Mouse (Mus musculus) forebrain, postnatal 0 days (tissue): ENCODE data around the gene Gm48552. TPM values are rescaled to one million over a fixed set of nuclear protein-coding genes. Genes with fewer than 3 reads are reported as not detected.

ENCODE experiments used
- ATAC-seq: fragments of 200-750 bp; cut with Nextera tagmentation; 2 replicates; pipeline ENCODE4 v1.8.0; 2017; ENCODE audit warnings: mild to moderate bottlenecking, moderate library complexity
- DNase-seq: peaks from one replicate; pipeline ENCODE4 v3.0.0-alpha.2; 2015
- H3K27ac ChIP-seq: fragments of 300-500 bp; sonication (generic); 2 replicates; pipeline ENCODE4 v1.5.1; 2014; ENCODE audit warnings: low read depth, mild to moderate bottlenecking, antibody characterized with exemption, low read length, moderate library complexity, mixed read lengths
- H3K27me3 ChIP-seq: fragments of 300-500 bp; sonication (generic); 2 replicates; pipeline ENCODE4 v1.6.1; 2014; ENCODE audit warnings: mild to moderate bottlenecking, low read length, mixed read lengths; ENCODE audit not compliant: insufficient read depth
- H3K36me3 ChIP-seq: fragments of 300-500 bp; sonication (generic); 2 replicates; pipeline ENCODE4 v1.6.1; 2014; ENCODE audit warnings: mild to moderate bottlenecking, moderate library complexity; ENCODE audit not compliant: insufficient read depth
- H3K4me1 ChIP-seq: fragments of 300-500 bp; sonication (generic); 2 replicates; pipeline ENCODE4 v1.6.1; 2014; ENCODE audit warnings: antibody characterized with exemption; ENCODE audit not compliant: insufficient read depth
- H3K4me2 ChIP-seq: fragments of 300-500 bp; sonication (generic); 2 replicates; pipeline ENCODE4 v1.6.1; 2014; ENCODE audit warnings: low read depth, mild to moderate bottlenecking, moderate library complexity
- H3K4me3 ChIP-seq: fragments of 300-500 bp; sonication (generic); 2 replicates; pipeline ENCODE4 v1.5.1; 2014; ENCODE audit warnings: low read depth, low read length, mixed read lengths
- H3K9ac ChIP-seq: fragments of 300-500 bp; sonication (generic); 2 replicates; pipeline ENCODE4 v1.6.1; 2014; ENCODE audit warnings: mild to moderate bottlenecking
- H3K9me3 ChIP-seq: fragments of 300-500 bp; sonication (generic); 2 replicates; pipeline ENCODE4 v1.6.1; 2016; ENCODE audit warnings: low read length
- CTCF ChIP-seq: sonication (generic); IDR thresholded peaks from 2 replicates; pipeline ENCODE4 v1.5.1; 2016; ENCODE audit warnings: antibody characterized with exemption, control low read depth, low read depth
- WGBS: fragments of 180-500 bp; shearing (Covaris S2); extraction: QIAGEN DNeasy Blood & Tissue Kit; methylation state at CpG from one replicate; pipeline ENCODE4 v1.1.7; 2014; 5-methylcytosine and 5-hydroxymethylcytosine counted together
- polyA plus RNA-seq: library from polyadenylated mRNA; unstranded; fragments of >200 nt; fragmentation: Nextera tagmentation; extraction: Ambion mirVana; gene quantifications from 2 replicates; pipeline ENCODE4 v1.2.1, GENCODE M21; 2015
- total RNA-seq: library from RNA; depleted of rRNA; stranded (reverse); fragments of >200 nt; gene quantifications from 2 replicates; pipeline ENCODE4 v1.2.3, GENCODE M21; 2014

The Gm48552 gene
- total and polyA plus RNA-seq, 2 experiments from 2014 or later: 3.7 to 16.6 TPM

DNA sequence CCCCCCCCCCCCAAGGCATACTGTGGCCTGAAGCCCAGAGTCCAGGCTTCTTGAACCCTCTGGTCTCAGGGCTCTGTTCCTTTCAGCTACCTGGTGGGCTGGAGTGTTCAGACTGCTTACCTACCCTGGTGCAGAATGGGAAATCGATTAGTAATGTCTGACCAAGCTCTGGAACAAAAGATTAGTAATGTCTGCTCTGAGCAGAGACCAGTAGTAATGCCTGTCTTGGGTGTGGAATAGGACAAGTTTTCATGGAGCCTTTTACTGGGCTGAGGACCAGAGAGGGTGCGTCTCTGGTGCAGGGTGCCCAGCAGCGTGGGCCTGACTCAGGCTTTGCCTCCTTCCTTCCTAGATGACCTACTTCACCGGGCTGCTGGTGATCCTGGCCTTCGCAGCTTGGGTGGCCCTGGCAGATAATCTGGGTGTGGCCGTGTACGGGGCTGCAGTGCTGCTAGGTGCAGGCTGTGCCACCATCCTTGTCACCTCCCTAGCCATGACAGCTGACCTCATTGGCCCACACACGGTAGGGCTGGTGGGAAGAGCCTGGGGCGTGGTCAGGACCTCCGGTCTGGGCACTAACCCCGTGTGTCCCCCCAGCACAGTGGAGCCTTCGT is 26.4 kb upstream of the Gm48552 start:
- H3K4me3 ChIP-seq: no peak overlapping the region
- H3K9ac ChIP-seq: no peak overlapping the region
- peaks cover 12% of the 10 kb centered on the region for H3K4me1 ChIP-seq
- TF ChIP-seq CTCF: no peak
- WGBS: 81% methylated on average over 12 of the region's 12 CpGs
- ATAC-seq: no peak
- no peak for DNase-seq
- H3K9me3 ChIP-seq: no peaks in the 10 kb centered on the region
- no peak overlapping the region for H3K4me2 ChIP-seq
- peaks cover 20% of the 10 kb centered on the region for H3K36me3 ChIP-seq
- 0 out of 2 replicates have a peak, but pooled peaks cover 7% of the 10 kb centered on the region for H3K27me3 ChIP-seq
- no peak overlapping the region for H3K27ac ChIP-seq

DNA sequence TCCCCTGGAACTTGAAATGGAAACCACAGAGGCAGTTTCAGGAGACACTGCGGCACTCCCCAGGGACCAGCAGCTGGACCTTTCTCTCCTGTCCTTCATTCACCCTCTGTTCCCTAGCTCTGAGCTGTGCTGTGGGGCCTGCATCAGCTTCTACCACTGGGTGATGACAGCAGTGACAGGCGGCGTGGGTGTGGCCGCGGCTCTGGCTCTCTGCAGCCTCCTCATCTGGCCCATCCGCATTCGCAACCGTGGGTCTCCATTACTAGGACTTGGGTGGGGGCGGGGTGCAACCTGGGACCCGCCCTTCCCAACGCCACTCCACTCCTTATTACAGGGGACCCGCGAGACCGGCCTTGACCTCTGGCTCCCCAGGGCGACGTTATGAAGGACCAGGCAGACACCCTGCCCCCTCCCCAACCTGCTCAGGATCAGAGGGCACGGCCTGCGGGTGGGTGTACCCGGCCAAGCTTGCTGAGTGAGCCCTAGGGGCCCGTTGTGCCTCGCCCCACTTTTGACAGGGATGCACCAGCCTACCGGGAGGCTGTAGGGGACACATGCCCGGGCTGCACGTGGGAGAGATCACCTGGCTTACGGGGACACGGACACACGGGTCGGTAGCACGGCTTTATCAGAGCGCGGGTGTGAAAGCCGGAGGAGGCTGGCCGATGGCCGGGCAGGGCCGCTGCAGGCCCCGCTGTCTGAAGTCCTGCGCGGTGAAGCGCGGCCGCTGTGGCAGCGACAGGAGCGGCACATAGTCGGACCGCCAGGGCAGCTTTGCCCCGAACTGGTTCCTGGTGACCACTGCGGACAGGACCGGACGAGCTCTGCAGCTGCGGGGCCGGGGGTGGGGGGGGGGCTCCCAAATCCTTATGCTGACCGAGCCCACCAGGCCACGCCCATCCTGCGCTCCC is 25.1 kb upstream of the Gm48552 start:
- TF ChIP-seq CTCF: no peak
- Histone ChIP-seq H3K27me3 (0 out of 2 replicates have a peak, but pooled peaks cover 7% of the 10 kb centered on the region), H3K4me3 (no peak overlapping the region; the same call in 1 of the 2 replicates), H3K27ac (no peak overlapping the region), H3K9me3 (no peaks in the 10 kb centered on the region), H3K4me2 (peak overlapping the region; percentile 30), H3K9ac (no peak overlapping the region; the same call in 1 of the 2 replicates), H3K4me1 (0 out of 2 replicates have a peak, but pooled peaks cover 4% of the 10 kb centered on the region), H3K36me3 (peaks cover 32% of the 10 kb centered on the region)
- ATAC-seq (no peak), DNase-seq (no peak)
- 17% methylated on average over 54 of the region's 54 CpGs for whole genome bisulfite sequencing

DNA sequence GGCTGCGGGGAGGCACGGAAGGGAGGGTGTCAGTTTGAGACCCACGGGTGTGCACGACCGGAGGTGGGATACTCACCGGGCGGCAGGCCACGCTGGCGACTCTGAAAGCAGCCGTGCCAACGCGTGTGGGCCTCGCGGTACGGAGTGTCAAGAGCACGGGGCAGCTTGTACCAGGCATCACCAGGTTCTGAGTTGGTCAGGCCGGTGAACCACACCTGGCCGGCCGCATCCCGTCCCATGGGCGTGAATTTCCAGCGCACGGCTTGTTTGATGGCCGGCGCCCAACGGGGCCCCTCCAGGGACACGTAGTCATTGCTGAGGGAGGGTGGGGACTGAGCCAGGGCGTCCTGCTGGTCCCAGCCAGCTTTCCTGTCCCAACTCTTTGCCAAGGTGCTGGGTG is 24.1 kb upstream of the Gm48552 start:
- peak overlapping the region; percentile 30 for H3K4me2 ChIP-seq
- 9% methylated on average over 28 of the region's 28 CpGs for WGBS
- ATAC-seq: no peak
- no peak overlapping the region for H3K27ac ChIP-seq
- 0 out of 2 replicates have a peak, but pooled peaks cover 7% of the 10 kb centered on the region for H3K27me3 ChIP-seq
- TF ChIP-seq CTCF: no peak
- no peaks in the 10 kb centered on the region for H3K9me3 ChIP-seq
- DNase-seq: no peak
- H3K4me1 ChIP-seq: 0 out of 2 replicates have a peak, but pooled peaks cover 4% of the 10 kb centered on the region
- H3K4me3 ChIP-seq: no peak overlapping the region
- peaks cover 42% of the 10 kb centered on the region for H3K36me3 ChIP-seq
- H3K9ac ChIP-seq: 0 out of 2 replicates have a peak overlapping the region, but pooled peaks have one; percentile 6

DNA sequence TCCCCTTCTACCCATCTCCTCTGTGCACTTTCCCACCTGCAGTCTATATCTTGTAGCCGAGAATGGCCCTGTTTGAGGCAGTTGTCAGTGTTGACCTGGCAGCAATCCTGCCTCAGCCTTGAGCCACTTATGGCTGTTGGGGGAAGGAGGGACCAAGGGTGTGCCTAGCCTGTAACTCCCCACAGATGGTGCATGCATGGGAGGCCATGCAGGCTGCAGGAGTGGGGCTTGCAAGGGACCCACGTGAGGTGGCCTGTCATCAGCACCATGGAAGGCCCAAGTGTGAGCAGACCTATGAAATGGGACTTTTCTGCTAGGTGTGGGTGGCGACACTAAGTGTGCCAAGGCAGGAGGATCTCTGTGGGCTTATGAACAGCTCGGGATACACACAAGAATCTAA is 23.7 kb upstream of the Gm48552 start:
- Histone ChIP-seq H3K4me3 (no peak overlapping the region), H3K4me2 (no peak overlapping the region), H3K4me1 (0 out of 2 replicates have a peak, but pooled peaks cover 4% of the 10 kb centered on the region), H3K27ac (no peak overlapping the region), H3K27me3 (0 out of 2 replicates have a peak, but pooled peaks cover 7% of the 10 kb centered on the region), H3K36me3 (peaks cover 46% of the 10 kb centered on the region), H3K9me3 (no peaks in the 10 kb centered on the region), H3K9ac (no peak overlapping the region)
- WGBS: 33% methylated on average over 4 of the region's 4 CpGs
- no peak for TF ChIP-seq CTCF
- DNase-seq (no peak), ATAC-seq (no peak; the same call in 1 of the 2 replicates)

DNA sequence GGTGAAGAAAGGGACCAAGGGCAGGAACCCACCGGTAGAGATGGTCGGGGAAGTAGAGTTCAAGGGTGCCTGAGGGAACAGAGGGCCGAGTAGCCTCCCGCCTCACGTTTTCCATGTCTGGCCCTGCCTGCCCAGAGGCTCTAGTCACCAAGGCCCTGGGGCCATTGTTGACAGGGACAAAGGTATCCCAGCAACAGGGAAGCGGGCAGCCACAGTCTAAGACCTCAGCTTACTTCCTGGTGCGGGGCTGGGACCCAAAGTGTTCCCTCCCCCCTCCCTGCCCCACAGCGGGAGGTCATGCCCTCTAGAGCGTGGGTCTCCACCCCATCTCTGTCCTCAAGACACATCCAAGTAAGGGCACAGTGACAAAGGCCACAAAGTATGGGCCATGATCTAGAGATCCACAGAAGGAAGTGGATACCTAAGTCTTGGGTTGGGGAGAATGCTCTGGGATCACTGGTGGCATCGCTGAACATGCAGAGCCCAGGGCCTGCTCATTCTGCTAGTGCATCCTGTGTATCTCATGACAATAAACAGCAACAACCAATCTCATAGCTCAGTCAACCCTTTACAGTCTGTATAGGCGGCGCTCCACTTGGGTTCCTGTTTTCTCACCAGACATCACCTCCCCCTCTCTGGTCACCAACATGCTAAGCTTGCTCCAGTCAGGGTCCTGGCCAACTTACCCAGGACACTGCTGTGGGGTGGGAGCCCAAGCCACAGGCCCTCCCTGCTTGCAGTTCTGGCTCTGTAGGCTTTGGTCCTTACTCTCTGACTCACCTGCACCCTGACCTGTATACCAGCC is 22.9 kb upstream of the Gm48552 start, which contains the start of gene 4930404N11Rik:
TSS of gene 4930404N11Rik (minus strand) at position 145 of the 805 bp plus-strand sequence.
- Histone ChIP-seq H3K27me3 (0 out of 2 replicates have a peak, but pooled peaks cover 7% of the 10 kb centered on the region), H3K36me3 (peaks cover 54% of the 10 kb centered on the region), H3K4me3 (no peak within 1 kb of the TSS), H3K27ac (no peak within 1 kb of the TSS), H3K4me1 (0 out of 2 replicates have a peak, but pooled peaks cover 4% of the 10 kb centered on the region), H3K9me3 (no peaks in the 10 kb centered on the region), H3K9ac (0 out of 2 replicates have a peak within 1 kb of the TSS, but pooled peaks have one; percentile 6), H3K4me2 (peak within 1 kb of the TSS; percentile 30; the same call in 1 of the 2 replicates)
- WGBS: 13% methylated on average over 11 of the region's 12 CpGs
- DNase-seq: no peak
- 0 out of 2 replicates have a peak, but pooled peaks have one; percentile 4 for ATAC-seq
- TF ChIP-seq CTCF: no peak
